Mouse (Mus musculus): ENCODE results near the gene Gm8180. TPM values are rescaled to one million over a fixed set of nuclear protein-coding genes. Genes with fewer than 3 reads are reported as not detected.
A peak's percentile ranks its signal among the peaks of the same experiment; 100 is the strongest.
"Not testable (repeated sequence)": the region's sequence is repeated elsewhere in the genome, so short reads cannot be mapped to it uniquely, and the experiment has no call there.

Gm8180 gene
- not detected in 2 replicates for total RNA-seq (2021)
- long read RNA-seq, experiment 1 = 0 reads
- long read RNA-seq, experiment 2 = 0 reads

DNA sequence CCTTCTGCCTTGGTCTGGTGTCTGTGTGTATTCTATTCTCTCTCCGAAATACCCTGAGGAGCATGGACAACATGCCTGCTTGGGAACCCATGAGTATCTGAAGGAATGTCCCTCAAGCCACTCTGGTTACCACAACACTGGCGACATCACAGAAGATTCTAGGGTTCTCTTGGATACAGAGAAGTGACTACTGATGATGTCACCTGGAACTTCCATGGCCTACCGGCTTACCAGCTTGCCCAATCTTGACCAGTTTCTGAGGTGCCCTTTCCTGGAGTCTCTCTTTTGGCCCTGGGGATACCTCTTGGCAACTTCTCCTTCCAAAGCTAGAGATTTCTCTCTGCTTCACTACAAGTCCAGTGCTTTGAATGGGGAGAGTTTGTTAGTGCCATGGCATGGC, at the start of gene Gm8180:
Gene Gm8180 (minus strand): TSS at position 101 of the 400 bp plus-strand sequence.
- DNase-seq = not testable (repeated sequence)

DNA sequence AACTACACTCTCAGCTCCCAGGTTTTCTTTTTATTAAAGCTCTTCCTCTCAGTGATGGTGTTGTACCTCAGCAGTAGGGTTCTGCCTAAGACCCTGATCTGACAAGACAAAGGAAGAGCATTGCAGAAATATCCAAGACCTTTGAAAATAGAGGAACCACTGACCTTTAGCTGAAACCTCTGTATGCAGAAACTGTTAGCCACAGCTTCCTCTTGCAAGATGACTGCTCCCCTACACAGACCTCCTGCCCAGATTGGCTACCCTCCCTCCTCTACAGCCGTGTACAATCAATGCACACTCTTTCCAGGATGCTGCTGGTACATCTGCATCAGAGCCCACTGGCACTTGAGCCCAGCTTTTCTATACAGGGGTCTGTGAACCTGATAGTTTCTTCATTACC, 45.8 kb upstream of the Gm8180 start:
- DNase-seq = not testable (repeated sequence)

DNA sequence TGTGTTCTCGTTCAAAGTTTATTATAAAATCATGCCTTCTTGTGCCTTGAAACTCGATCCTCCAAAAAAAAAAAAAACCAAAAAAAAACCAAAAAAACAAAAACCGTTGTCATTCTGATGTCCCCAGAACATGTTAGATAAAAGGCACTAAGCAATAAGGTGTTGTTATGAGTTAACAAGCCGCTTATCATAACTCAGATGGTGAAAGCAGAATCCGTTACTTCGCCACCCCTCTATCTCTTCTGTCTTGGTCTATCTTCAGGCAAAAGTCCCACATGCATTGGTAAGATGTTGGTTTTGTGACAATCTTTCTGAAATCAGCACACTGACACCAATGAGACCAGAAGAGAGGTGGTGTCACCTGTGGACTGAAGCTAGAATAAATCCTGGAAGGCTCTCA, 39.6 kb upstream of the Gm8180 start:
- DNase-seq = not testable (repeated sequence)

DNA sequence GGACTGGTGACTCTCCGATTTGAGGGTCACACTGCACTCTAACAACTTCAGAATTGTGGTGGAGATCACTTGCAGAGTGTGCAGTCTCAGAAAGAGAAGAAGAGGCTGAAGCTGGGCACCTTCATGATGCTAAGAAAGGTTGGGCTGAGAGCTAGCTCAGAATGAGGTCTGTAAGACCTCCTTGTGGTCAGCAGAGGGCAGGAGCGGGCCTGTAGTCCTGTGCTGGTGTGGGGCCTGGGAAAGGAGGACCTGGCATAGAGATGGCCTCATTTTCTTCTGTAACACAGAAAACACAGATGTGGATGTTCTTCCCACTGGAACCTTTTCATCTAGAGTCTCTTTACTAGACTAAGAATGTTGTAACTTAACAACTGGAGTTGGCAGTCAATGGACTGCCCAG, 37.3 kb upstream of the Gm8180 start:
- not testable (repeated sequence) for DNase-seq

DNA sequence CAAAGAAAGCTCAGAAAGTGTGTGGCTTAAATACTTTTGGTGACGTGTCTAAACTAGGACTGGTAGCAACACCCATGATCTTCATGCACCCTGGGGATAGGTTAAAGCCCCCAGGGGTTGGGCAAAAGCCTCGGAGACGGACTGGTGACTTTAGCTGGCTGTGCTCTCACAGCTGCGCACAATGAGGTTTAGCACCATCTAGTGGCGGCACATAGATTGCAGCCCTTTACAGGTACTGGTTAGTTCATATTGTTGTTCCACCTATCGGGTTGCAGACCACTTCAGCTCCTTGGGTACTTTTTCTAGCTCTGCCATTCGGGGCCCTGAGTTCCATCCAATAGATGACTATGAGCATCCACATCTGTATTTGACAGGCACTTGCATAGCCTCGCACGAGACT, 27.9 kb upstream of the Gm8180 start:
- peak; percentile 50 for DNase-seq

DNA sequence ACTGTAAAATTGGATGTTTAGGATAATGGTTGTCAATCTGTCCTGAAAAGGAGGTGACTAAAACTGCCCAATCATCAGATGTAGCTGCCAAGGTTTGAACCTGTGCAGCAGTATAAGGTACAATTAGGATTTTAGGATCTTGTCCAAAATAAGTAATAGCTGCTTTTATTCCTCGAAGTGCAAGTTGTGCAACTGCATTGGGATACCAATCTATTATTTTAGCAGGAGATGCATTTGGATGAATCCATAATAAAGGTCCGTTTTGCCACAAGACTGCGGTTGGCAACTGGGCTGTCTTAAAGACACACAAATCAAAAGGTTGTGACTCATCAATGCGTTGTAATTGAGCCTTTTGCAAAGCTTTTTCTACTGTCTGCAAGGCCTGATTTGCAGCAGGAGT, 23.6 kb upstream of the Gm8180 start:
- DNase-seq = not testable (repeated sequence)

DNA sequence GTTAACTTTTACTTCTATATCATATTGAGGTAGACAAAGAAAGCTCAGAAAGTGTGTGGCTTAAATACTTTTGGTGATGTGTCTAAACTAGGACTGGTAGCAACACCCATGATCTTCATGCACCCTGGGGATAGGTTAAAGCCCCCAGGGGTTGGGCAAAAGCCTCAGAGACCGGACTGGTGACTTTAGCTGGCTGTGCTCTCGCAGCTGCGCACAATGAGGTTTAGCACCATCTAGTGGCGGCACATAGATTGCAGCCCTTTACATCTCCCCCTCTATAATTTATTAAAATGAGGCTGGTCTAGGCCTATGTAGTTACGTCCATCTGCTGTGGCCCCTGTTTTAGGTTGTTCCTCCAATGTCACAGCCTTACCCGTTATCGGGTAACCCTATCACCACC, 19.9 kb upstream of the Gm8180 start:
- not testable (repeated sequence) for DNase-seq

DNA sequence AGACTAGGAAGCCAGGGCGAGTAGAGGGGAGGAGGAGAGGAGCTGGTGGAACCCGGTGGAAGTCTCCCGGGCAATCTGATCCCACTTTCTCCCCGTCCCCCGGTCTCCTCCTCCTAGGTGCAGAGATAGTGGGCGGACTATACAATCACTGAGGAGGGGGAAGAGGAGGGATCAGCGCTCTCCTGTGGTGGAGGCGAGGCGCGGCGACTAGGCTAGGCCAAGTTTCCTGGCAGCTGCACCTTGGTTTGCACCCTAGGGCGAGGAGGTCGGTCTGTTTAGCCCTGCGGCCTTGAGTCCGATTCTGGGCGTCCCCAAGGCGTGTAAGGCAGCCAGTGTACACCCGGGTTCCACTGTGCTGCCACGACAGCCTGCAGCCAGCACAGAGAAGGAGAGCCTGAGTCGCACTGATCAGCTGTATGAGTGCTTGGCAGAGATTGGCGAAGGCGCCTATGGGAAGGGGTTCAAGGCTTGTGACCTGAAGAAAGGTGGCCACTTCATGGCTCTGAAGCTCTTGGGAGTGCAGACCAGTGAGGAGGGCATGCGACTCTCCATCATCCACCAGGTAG, 12.4 kb upstream of the Gm8180 start:
- peak; percentile 44 for DNase-seq

DNA sequence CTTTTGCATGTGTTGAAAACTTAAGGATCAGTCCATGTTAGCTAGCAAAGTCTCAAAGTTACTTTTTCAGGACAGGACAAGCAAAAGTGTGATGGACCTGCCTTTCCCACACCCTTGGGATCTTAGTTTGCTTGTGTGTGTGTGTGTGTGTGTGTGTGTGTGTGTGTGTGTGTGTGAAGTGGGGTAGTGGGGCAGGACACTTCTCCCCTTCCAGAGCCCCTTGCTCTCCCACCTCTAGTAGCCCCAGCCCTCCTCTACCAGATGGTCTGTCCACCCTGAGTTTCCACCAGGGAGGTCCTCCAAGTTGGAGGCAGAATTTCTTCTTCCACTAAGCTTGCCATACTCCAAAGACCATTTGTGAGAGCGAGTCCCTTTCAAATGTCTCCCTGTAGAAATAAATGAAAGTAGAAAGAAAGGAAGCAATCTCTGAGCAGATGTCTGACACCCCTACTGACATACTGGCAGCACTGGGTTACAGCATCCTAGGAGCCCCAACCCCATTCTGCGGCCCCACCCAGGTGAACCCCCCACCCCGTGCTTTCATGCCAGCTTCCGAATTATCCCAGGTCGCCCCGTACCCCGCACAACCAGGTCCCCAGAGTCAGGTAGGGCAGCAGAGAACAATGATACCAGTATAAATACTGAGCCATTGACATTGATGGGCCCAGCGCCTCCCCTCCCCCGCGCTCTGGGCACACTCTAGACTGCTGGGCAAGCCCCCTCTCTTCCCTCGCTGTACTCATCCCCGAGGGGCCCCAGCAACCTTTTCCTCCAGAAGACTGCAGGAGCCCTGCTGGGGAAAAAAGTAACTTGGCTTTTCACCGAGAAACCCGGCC, 11.7 kb upstream of the Gm8180 start:
- peak; percentile 12 for DNase-seq

DNA sequence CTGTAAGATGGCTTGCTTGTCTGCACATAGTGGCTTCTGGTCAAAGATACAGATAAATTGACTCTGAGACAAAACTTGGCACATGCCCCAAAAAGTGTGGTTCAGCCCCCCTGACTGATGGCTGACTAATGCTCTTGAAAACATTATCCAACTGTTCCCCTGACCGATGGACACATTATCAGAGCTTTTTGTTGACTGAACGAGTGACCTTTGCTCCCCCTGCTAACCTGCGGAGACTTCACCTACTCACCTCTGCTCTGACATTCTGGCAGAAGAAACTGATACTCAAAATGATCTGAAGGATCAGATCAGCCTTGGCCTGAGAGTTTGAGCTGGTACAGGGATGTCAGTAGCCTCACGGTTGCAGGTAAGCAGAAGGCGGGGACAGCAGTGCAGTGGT, 9.3 kb upstream of the Gm8180 start:
- not testable (repeated sequence) for DNase-seq

DNA sequence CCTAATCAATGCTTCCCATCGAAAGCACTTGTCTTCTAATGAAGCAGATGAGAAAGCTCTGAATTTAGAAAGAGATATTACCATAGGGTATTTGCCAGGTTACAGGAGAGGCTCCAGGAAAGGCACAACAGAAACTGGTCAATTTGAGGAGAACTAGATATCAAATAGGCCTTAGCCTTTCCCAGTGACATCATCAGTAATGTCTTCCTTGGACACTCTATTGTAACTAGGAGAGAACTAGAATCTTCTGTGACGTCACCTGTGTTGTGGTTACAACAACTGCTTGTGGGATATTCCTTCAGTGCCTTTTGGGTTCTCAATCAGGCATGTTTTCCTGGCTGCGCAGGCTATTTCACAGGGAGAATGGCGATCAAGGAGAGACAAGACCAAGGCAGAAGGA, 37.0 kb downstream of the Gm8180 start, which contains the start of gene Gm6526:
Gene Gm6526 (plus strand): TSS at position 301 of the 400 bp plus-strand sequence.
- not testable (repeated sequence) for DNase-seq

Other genes starting within 250 kb of the Gm8180 start
- gene Gm5799, start 241.2 kb downstream of the Gm8180 start, total RNA-seq (2021) = not detected in 2 replicates
- gene Gm17654, start 205.6 kb downstream of the Gm8180 start, total RNA-seq (2021) = not detected in 2 replicates
- not detected in 2 replicates for gene Gm10375, start 176.7 kb downstream of the Gm8180 start, total RNA-seq (2021)
- not detected in 2 replicates for gene Gm8165, start 107.5 kb downstream of the Gm8180 start, total RNA-seq (2021)
- 0.41 and 1.2 TPM in 2 replicates for gene Gm7324, start 86.9 kb downstream of the Gm8180 start, total RNA-seq (2021)
- gene Gm16506, start 57.3 kb downstream of the Gm8180 start, total RNA-seq (2021) = not detected in 2 replicates
- gene Gm6526, start 36.9 kb downstream of the Gm8180 start, total RNA-seq (2021) = not detected in 2 replicates
- 1.4 TPM in 1 of 2 replicates, not detected in the other for gene Ear1, start 90.8 kb upstream of the Gm8180 start, total RNA-seq (2021)
- not detected in 2 replicates for gene Ear10, start 138.8 kb upstream of the Gm8180 start, total RNA-seq (2021)
- gene Gm8113, start 140.6 kb upstream of the Gm8180 start, total RNA-seq (2021) = 2.7 and 2.9 TPM in 2 replicates
- not detected in 2 replicates for gene Ang5, start 172.3 kb upstream of the Gm8180 start, total RNA-seq (2021)
- gene Ang6, start 217.5 kb upstream of the Gm8180 start, total RNA-seq (2021) = not detected in 2 replicates

All from adrenal gland, postnatal 14 days (tissue).